Mouse (Mus musculus): ENCODE results near the gene Btbd35f9. TPM values are rescaled to one million over a fixed set of nuclear protein-coding genes. Genes with fewer than 3 reads are reported as not detected.
"Not testable (repeated sequence)": the region's sequence is repeated elsewhere in the genome, so short reads cannot be mapped to it uniquely, and the experiment has no call there.

Btbd35f9 gene
- polyA plus RNA-seq (2014; fragmentation: Nextera tagmentation; extraction: Ambion mirVana): not detected in 2 replicates

DNA sequence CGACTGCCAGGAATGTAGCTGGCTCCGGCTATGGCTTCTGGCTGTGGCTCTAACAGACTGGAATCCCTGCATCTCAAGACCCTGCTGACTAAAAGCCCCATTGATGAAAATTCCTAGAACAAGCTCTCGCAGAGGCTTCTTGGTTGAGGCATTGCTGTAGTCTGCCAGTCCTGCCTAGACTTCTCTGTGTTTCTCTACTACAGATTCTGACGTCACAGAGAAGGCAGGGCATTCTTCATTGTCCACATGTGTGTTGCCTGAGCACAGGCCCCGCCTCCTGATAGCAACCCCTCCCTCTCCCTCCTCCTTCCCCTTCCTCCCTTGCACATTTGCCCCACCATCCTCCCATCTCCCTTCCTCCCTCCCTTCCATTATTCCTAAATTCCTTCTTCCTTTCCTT is at the start of gene Btbd35f9:
Btbd35f9 (minus strand) TSS at position 101 of the 400 bp plus-strand sequence.
- H3K27ac ChIP-seq (ENCODE audit: low read depth, low read length); H3K4me1 ChIP-seq (ENCODE audit: control insufficient read depth, insufficient read depth, low read length); H3K9ac ChIP-seq (ENCODE audit: low read depth, low read length); H3K4me2 ChIP-seq (replicated peaks; ENCODE audit: low read depth, low read length); H3K27me3 ChIP-seq (ENCODE audit: control insufficient read depth, insufficient read depth, low read length); H3K4me3 ChIP-seq (ENCODE audit: low read length); H3K9me3 ChIP-seq (ENCODE audit: control insufficient read depth, low read length); H3K36me3 ChIP-seq (ENCODE audit: control insufficient read depth, insufficient read depth, low read length); ATAC-seq (ENCODE audit: low FRiP score, low TSS enrichment): not testable (repeated sequence)
- no CpG with 5 or more reads among the region's 5 CpGs for WGBS

Other genes starting within 250 kb of the Btbd35f9 start
- gene Btbd35f6, start 205.0 kb downstream of the Btbd35f9 start, polyA plus RNA-seq (2014; fragmentation: Nextera tagmentation; extraction: Ambion mirVana): not detected in 2 replicates
- not detected in 2 replicates for gene Gm21870, start 174.7 kb downstream of the Btbd35f9 start, polyA plus RNA-seq (2014; fragmentation: Nextera tagmentation; extraction: Ambion mirVana)
- gene Spin2g, start 77.2 kb upstream of the Btbd35f9 start, polyA plus RNA-seq (2014; fragmentation: Nextera tagmentation; extraction: Ambion mirVana): not detected in 2 replicates

Measured in kidney, embryonic 14.5 days (tissue).